Mouse (Mus musculus): ENCODE measurements around the gene Zfp683.
A peak's percentile ranks its signal among the peaks of the same experiment; 100 is the strongest.

Gene Zfp683

GRCm38 (mm10) chr4:134094004-134094564 is 40.4 kb downstream of the Zfp683 start:
- no peak for DNase-seq

GRCm38 (mm10) chr4:134094923-134095547 is 41.4 kb downstream of the Zfp683 start, which contains the start of gene Cd52:
TSS of gene Cd52 (minus strand) at chr4:134095082.
- DNase-seq = no peak

- no peak for DNase-seq
Observed at GRCm38 (mm10) chr4:134096120-134096519, 42.5 kb downstream of the Zfp683 start.

- DNase-seq = no peak
Observed at GRCm38 (mm10) chr4:134097015-134097608, 43.5 kb downstream of the Zfp683 start.

DNA sequence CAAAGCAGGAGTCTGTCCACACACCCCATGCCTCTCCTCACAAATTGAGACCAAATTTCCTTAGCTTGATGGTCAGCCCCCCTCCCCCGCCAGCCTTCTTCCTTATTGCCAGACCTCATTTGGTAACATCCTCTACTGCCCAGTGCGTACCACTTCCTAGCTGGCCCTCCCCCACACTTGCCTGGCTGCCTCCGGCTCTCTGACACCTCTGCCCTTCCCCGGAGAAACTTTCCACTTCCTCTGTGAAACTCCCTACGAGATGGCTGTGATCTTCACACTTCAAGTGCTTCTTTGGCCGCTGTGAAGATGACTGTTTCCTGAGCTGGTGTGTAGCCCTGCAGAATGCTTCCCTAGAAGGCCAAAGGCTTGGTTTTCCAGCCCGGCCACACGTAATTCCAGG is 45.0 kb downstream of the Zfp683 start:
- no peak for DNase-seq

GRCm38 (mm10) chr4:134100245-134100644 is 46.6 kb downstream of the Zfp683 start:
- DNase-seq = no peak

DNA sequence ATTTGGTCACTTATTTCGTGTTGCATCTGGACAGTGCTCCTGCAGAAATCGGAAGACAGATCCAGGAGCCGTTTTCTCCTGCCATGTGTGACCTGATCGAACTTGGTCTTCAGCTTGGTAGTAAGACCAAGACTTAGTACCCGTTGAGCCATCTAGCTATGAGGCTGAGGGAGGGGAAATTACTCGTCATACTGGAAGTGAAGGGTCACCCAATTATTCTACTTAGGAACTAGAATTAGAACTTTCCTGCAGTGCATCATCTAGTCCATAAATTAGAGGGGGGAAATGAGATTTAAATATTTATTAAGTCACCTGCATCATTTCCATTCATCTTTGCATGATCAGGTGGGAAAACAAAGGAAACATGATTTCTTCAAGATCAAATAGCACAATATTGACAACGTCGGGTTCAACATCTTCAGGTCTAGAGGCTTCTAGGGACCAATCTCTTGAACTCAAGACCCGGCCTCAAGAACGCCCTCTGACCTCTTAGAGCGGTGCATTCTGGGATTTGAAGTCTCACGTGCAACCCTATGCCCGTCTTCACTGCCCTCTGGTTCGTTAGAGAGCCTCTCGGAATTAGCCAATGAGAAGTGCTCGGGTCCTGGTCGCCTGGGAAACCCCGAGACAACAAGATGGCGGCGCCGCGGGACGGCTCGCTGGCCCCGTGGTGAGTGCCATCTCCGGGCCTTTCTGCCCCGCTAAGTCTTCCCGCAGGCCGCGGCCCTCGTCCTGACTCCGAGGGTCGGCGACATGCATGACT is 48.5 kb downstream of the Zfp683 start, which contains the start of gene Ubxn11:
Gene Ubxn11, plus strand, starts transcription at position 592 of the 763 bp plus-strand sequence.
- DNase-seq = peak; percentile 86

GRCm38 (mm10) chr4:134102742-134103119 is 49.1 kb downstream of the Zfp683 start:
- DNase-seq = no peak

DNA sequence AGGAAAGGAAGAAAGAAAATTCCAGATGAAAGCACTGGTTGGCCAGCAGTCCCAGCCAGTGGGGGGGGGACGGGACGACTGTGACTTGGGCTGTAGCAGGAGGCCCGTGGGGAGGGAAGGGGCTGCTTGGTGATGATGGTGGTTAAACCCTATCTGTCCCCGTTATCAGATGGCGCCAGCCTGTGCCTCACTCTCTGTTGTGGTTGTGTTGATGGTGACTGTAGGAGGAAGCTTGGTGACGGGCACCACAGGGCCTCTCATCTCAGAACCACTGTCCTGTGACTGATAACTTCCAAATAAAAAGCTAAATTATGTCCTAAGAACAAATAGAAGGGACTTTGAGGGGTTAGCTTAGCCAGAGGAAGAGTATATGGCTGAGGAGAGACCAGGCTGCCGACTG is 52.5 kb downstream of the Zfp683 start:
- no peak for DNase-seq

DNA sequence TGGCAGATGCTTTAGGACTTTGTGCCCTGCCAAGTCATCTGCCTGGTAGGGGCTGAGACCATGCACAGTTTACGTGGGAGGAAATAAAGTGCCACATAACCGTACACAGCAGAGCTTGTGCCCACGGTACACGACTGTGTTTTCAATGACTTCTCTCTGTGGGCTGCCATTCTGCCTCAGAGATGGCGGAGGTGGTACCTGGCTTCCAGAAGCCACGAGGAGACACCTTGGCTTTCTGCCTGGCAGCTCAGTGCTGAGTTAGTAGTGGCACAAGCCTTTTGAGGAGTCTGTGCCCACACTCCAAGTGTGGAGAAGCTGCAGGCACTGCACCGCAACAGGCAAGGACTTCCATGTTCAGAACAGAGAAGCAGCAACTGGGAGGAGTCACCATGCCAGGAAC is 54.1 kb downstream of the Zfp683 start:
- DNase-seq = no peak

DNA sequence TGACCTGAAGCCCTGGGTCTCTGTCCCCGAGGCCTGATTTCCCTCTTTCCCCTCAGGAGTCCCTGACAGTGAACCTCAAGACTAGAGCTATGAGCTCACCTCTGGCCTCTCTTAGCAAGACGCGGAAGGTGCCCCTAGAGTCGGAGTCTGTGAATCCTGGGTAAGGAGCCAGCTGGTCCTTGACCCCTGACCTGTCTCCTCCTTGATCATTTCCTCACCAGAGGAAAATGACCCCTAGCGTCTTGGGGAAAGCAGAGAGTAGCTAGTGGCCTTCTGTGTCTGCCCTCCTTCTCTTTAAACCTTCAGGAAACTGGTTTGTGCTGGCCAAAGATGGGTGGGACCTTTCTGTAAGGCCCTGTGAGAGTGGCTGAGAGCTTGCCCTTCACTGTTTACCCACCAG is 54.6 kb downstream of the Zfp683 start:
- DNase-seq = no peak

Measured in cerebellum, adult 8-10 months (tissue).